Comparison of ENCODE assay signal across 26 mouse cellular contexts in genomic region chr19:10707881-10708280, GRCm38 (mm10). TPM values are rescaled to one million over a fixed set of nuclear protein-coding genes. Genes with fewer than 3 reads are reported as not detected.
A peak's percentile ranks its signal among the peaks of the same experiment; 100 is the strongest.
DNase-seq lines count a peak whose midpoint lies in the region; ATAC-seq lines count a peak whose summit lies in the region.
"Had no signal": no experiment of that assay in that cellular context is flagged by ENCODE, and none has a peak within 500 bp of the region (broad histone marks: within the 10 kb centered on the region; RNA-seq: fewer than 3 reads in every experiment).

No protein-coding gene starts in this region.

- intact Hi-C loops in heart, postnatal 25 days (cut with DNase I), result loop anchor here (2.0 to 5.0 kb wide), 2 partner anchors 41 to 251 kb away; no protein-coding TSS in a partner anchor

- H3K36me3 ChIP-seq in heart, embryonic 10.5 days, result peaks cover 40% of the 10 kb centered on the region
- H3K36me3 ChIP-seq in limb, embryonic 13.5 days, result peaks cover 54% of the 10 kb centered on the region
- H3K36me3 ChIP-seq in limb, embryonic 10.5 days, result peaks cover 65% of the 10 kb centered on the region

- H3K4me2 ChIP-seq in limb, embryonic 13.5 days (replicated peaks), result no peak overlapping the region
- H3K4me2 ChIP-seq: embryonic facial prominence, embryonic 15.5 days; hindbrain, embryonic 14.5 days; intestine, embryonic 15.5 days had no signal

- H3K27ac ChIP-seq in heart, embryonic 10.5 days, result 0 out of 2 replicates have a peak overlapping the region, but pooled peaks have one; percentile 3
- no peak overlapping the region for H3K27ac ChIP-seq in limb, embryonic 13.5 days
- no peak overlapping the region for H3K27ac ChIP-seq in limb, embryonic 10.5 days
- H3K27ac ChIP-seq: embryonic facial prominence, embryonic 15.5 days; hindbrain, embryonic 10.5 days; hindbrain, embryonic 14.5 days; intestine, embryonic 15.5 days had no signal

- no peak for ATAC-seq in limb, embryonic 13.5 days (ENCODE audit: low FRiP score, low read depth)
- ATAC-seq: forebrain, embryonic 14.5 days; intestine, embryonic 15.5 days had no signal

- no peaks in the 10 kb centered on the region for H3K27me3 ChIP-seq in heart, embryonic 10.5 days (ENCODE audit: insufficient read depth, poor library complexity, severe bottlenecking)
- no peaks in the 10 kb centered on the region for H3K27me3 ChIP-seq in limb, embryonic 13.5 days
- H3K27me3 ChIP-seq in limb, embryonic 10.5 days (ENCODE audit: low read depth, poor library complexity, severe bottlenecking), result no peaks in the 10 kb centered on the region
- H3K27me3 ChIP-seq: embryonic facial prominence, embryonic 15.5 days; intestine, embryonic 15.5 days had no signal

- no peak overlapping the region for H3K4me3 ChIP-seq in heart, embryonic 10.5 days
- no peak overlapping the region for H3K4me3 ChIP-seq in limb, embryonic 13.5 days
- no peak overlapping the region for H3K4me3 ChIP-seq in limb, embryonic 10.5 days
- H3K4me3 ChIP-seq: embryonic facial prominence, embryonic 15.5 days; erythroblast, embryonic 14.5 days; hindbrain, embryonic 10.5 days; intestine, embryonic 15.5 days had no signal

- DNase-seq in cerebellum, adult 9-10 months, result peak; percentile 65
- no peak for DNase-seq in cerebellum, postnatal 25 days
- DNase-seq in heart, embryonic 10.5 days (ENCODE audit: low spot score), result no peak
- no peak for DNase-seq in heart, postnatal 25 days (ENCODE audit: low spot score)
- no peak for DNase-seq in limb, embryonic 10.5 days (ENCODE audit: low spot score)
- DNase-seq in lung, postnatal 4 days, result no peak
- DNase-seq: adrenal gland, postnatal 10 days; cerebellum, adult 11 months; cerebellum, postnatal 10 days; embryo, embryonic 11 days; gastrocnemius, postnatal 10 days; heart, adult 18-20 months; heart, postnatal 14 days had no signal

- H3K9ac ChIP-seq in limb, embryonic 13.5 days, result peak overlapping the region; percentile 4; the same call in 1 of the 2 replicates
- H3K9ac ChIP-seq: embryonic facial prominence, embryonic 15.5 days; hindbrain, embryonic 14.5 days; intestine, embryonic 15.5 days had no signal

- 88% methylated on average over 1 of the region's 1 CpGs for WGBS in heart, embryonic 10.5 days
- 96% methylated on average over 1 of the region's 1 CpGs for WGBS in limb, embryonic 13.5 days
- WGBS in limb, embryonic 10.5 days, result 98% methylated on average over 1 of the region's 1 CpGs

- no peaks in the 10 kb centered on the region for H3K9me3 ChIP-seq in heart, embryonic 10.5 days
- no peaks in the 10 kb centered on the region for H3K9me3 ChIP-seq in limb, embryonic 13.5 days
- H3K9me3 ChIP-seq in limb, embryonic 10.5 days (replicated peaks), result no peaks in the 10 kb centered on the region
- H3K9me3 ChIP-seq: embryonic facial prominence, embryonic 15.5 days; hindbrain, embryonic 10.5 days; intestine, embryonic 15.5 days had no signal

- H3K4me1 ChIP-seq in heart, embryonic 10.5 days, result peaks cover 37% of the 10 kb centered on the region
- peaks cover 19% of the 10 kb centered on the region for H3K4me1 ChIP-seq in limb, embryonic 13.5 days
- peaks cover 9% of the 10 kb centered on the region for H3K4me1 ChIP-seq in limb, embryonic 10.5 days

RNA-seq across cellular contexts. Expression of gene Vps37c, which starts 19.3 kb away (rescaled TPM):
- 26.5 and 26.7 TPM in 2 replicates for polyA plus RNA-seq in heart, embryonic 10.5 days (2016; fragmentation: Nextera tagmentation; extraction: Ambion mirVana)
- 10 to 100 TPM; 21.1 to 21.8 TPM for total RNA-seq in heart, postnatal 25 days (2021)
- polyA plus RNA-seq in limb, embryonic 13.5 days (2015; fragmentation: Nextera tagmentation; extraction: Ambion mirVana), result 38.3 and 40.9 TPM in 2 replicates
- 34.3 and 37.7 TPM in 2 replicates for polyA plus RNA-seq in limb, embryonic 10.5 days (2016; fragmentation: Nextera tagmentation; extraction: Ambion mirVana)

RNA-seq across cellular contexts. Expression of gene Pga5, which starts 30.0 kb away (rescaled TPM):
- polyA plus RNA-seq in heart, embryonic 10.5 days (2016; fragmentation: Nextera tagmentation; extraction: Ambion mirVana), result not detected in 2 replicates
- total RNA-seq in heart, postnatal 25 days (2021), result not detected
- 0.10 TPM in 1 of 2 replicates, not detected in the other for polyA plus RNA-seq in limb, embryonic 13.5 days (2015; fragmentation: Nextera tagmentation; extraction: Ambion mirVana)
- not detected in 2 replicates for polyA plus RNA-seq in limb, embryonic 10.5 days (2016; fragmentation: Nextera tagmentation; extraction: Ambion mirVana)
- total RNA-seq: adrenal gland, postnatal 10 days; common myeloid progenitor, adult 5-6 weeks; gastrocnemius, postnatal 10 days; gastrocnemius, postnatal 4 days; heart, adult 18-20 months; heart, postnatal 14 days; MEL had no signal
- polyA plus RNA-seq: C2C12; embryonic facial prominence, embryonic 11.5 days; embryonic facial prominence, embryonic 15.5 days; erythroblast, embryonic 14.5 days; forebrain, embryonic 14.5 days; heart, embryonic 14.5 days; hindbrain, embryonic 10.5 days; hindbrain, embryonic 14.5 days had no signal

RNA-seq across cellular contexts. Expression of gene Cd5, which starts 30.9 kb away (rescaled TPM):
- 0.18 and 0.28 TPM in 2 replicates for polyA plus RNA-seq in heart, embryonic 10.5 days (2016; fragmentation: Nextera tagmentation; extraction: Ambion mirVana)
- under 1 TPM; 0.34 to 0.48 TPM for total RNA-seq in heart, postnatal 25 days (2021)
- 0.08 and 0.19 TPM in 2 replicates for polyA plus RNA-seq in limb, embryonic 13.5 days (2015; fragmentation: Nextera tagmentation; extraction: Ambion mirVana)
- polyA plus RNA-seq in limb, embryonic 10.5 days (2016; fragmentation: Nextera tagmentation; extraction: Ambion mirVana), result 0.06 and 0.26 TPM in 2 replicates
- total RNA-seq: common myeloid progenitor, adult 5-6 weeks; MEL had no signal
- polyA plus RNA-seq: erythroblast, embryonic 14.5 days had no signal
